Mouse (Mus musculus) testis, adult 2 months (tissue): ENCODE measurements around the gene Igf2.

Source experiments
- CTCF ChIP-seq: fragments of 200-500 bp; IDR thresholded peaks from 2 replicates; pipeline ENCODE4 v1.5.1; 2012; ENCODE audit warnings: low read depth, mild to moderate bottlenecking, inconsistent platforms, low read length, moderate library complexity; ENCODE audit not compliant: control insufficient read depth, insufficient read depth, insufficient replicate concordance
- POLR2A ChIP-seq: fragments of 200-500 bp; IDR thresholded peaks from 2 replicates; pipeline ENCODE4 v1.6.1; 2012; ENCODE audit warnings: low read depth, mild to moderate bottlenecking, inconsistent platforms, low read length, moderate library complexity; ENCODE audit not compliant: control insufficient read depth

DNA sequence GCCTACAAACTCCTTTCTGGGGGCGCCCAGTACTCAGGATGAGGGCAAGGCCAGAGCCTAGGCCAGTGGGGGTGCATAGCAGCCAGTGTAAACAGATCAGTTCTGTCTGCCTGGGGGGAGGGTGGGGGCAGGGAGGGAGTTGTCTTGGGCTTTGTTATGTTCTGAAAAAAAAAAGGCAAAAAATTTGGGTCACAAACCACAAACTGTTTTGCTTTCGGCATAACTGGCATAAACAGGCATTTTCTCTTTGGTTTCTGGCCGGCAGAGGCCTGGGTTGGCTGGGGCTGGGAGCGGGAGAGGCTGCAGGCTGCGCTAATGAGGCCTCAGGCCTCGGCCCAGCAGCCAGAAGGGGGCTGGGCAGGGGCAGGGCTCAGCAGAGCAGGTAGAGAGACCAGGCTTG is 19.9 kb downstream of the Igf2 start:
- TF ChIP-seq CTCF (no peak), POLR2A (no peak)
